Mouse (Mus musculus): ENCODE measurements around the gene Miga2.

- peak; percentile 3; the same call in 1 of the 2 replicates for TF ChIP-seq CTCF (IDR thresholded peaks at IDR 0.05; ENCODE audit: control insufficient read depth, insufficient read depth, insufficient replicate concordance, low read depth, low read length)
- TF ChIP-seq POLR2A (IDR thresholded peaks at IDR 0.05; ENCODE audit: control insufficient read depth, low read depth, low read length), result no peak
Measured at GRCm38 (mm10) chr2:30377721-30378120, 13.7 kb downstream of the Miga2 start.
